ENCODE assay signal across 8 mouse cellular contexts in genomic region chrX:141475566-141476327, GRCm38 (mm10). TPM values are rescaled to one million over a fixed set of nuclear protein-coding genes. Genes with fewer than 3 reads are reported as not detected.
DNase-seq lines count a peak whose midpoint lies in the region; ATAC-seq and TF ChIP-seq lines count a peak whose summit lies in the region.

No protein-coding gene starts in this region.

- peak overlapping the region; percentile 51 for H3K4me2 ChIP-seq in forebrain, embryonic 11.5 days (ENCODE audit: low read depth, low read length, severe bottlenecking)
- H3K4me2 ChIP-seq in hindbrain, postnatal 0 days (ENCODE audit: low read depth, low read length): peak overlapping the region; percentile 66
- peak overlapping the region; percentile 53 for H3K4me2 ChIP-seq in liver, embryonic 13.5 days

- WGBS in forebrain, embryonic 11.5 days: 22% methylated on average over 14 of the region's 14 CpGs
- WGBS in hindbrain, postnatal 0 days: 23% methylated on average over 14 of the region's 14 CpGs
- 18% methylated on average over 14 of the region's 14 CpGs for WGBS in liver, embryonic 13.5 days (ENCODE audit: insufficient replicate concordance)
- WGBS in olfactory bulb, adult 2 months: 12% methylated on average over 14 of the region's 14 CpGs

- DNase-seq in adrenal gland, postnatal 10 days: peak; percentile 22
- no peak for DNase-seq in adrenal gland, adult 18-20 months (ENCODE audit: low spot score in 2 of 2)
- DNase-seq in 3134 (ENCODE audit: extremely low read depth, insufficient read length, low spot score): peak; percentile 6
- DNase-seq in forebrain, embryonic 11.5 days (ENCODE audit: low spot score): peak; percentile 50
- no peak for DNase-seq in hindbrain, postnatal 0 days (ENCODE audit: low spot score)
- DNase-seq in liver, embryonic 13.5 days: no peak
- DNase-seq in gastrocnemius, postnatal 25 days: no peak

- no peaks in the 10 kb centered on the region for H3K4me1 ChIP-seq in forebrain, embryonic 11.5 days (replicated peaks; ENCODE audit: control insufficient read depth, insufficient read depth, low read length)
- H3K4me1 ChIP-seq in hindbrain, postnatal 0 days (ENCODE audit: insufficient read depth, low read length): no peaks in the 10 kb centered on the region
- H3K4me1 ChIP-seq in liver, embryonic 13.5 days (replicated peaks): no peaks in the 10 kb centered on the region
- H3K4me1 ChIP-seq in olfactory bulb, adult 2 months (ENCODE audit: control insufficient read depth, insufficient read depth, low read length): peaks cover 2% of the 10 kb centered on the region; the same call in 1 of the 2 replicates

- H3K27ac ChIP-seq in forebrain, embryonic 11.5 days (ENCODE audit: low read depth, low read length): no peak overlapping the region
- no peak overlapping the region for H3K27ac ChIP-seq in hindbrain, postnatal 0 days
- H3K27ac ChIP-seq in liver, embryonic 13.5 days: no peak overlapping the region
- no peak overlapping the region for H3K27ac ChIP-seq in olfactory bulb, adult 2 months (ENCODE audit: insufficient read depth, low read depth, low read length)

- peak; percentile 84 for ATAC-seq in forebrain, embryonic 11.5 days (replicated peaks; ENCODE audit: low FRiP score)
- ATAC-seq in hindbrain, postnatal 0 days: peak; percentile 73
- no peak; the same call in 1 of the 2 replicates for ATAC-seq in liver, embryonic 13.5 days (ENCODE audit: low read depth)

- peaks cover 12% of the 10 kb centered on the region for H3K27me3 ChIP-seq in forebrain, embryonic 11.5 days (ENCODE audit: control insufficient read depth, insufficient read depth, low read length)
- no peaks in the 10 kb centered on the region for H3K27me3 ChIP-seq in hindbrain, postnatal 0 days (ENCODE audit: insufficient read depth, low read length)
- H3K27me3 ChIP-seq in liver, embryonic 13.5 days: peaks cover 12% of the 10 kb centered on the region

- peak overlapping the region; percentile 53 for H3K9ac ChIP-seq in forebrain, embryonic 11.5 days (ENCODE audit: low read length)
- peak overlapping the region; percentile 28; the same call in 1 of the 2 replicates for H3K9ac ChIP-seq in hindbrain, postnatal 0 days (replicated peaks; ENCODE audit: low read length)
- no peak overlapping the region for H3K9ac ChIP-seq in liver, embryonic 13.5 days

- no peak for TF ChIP-seq CTCF in hindbrain, postnatal 0 days (IDR thresholded peaks at IDR 0.05; ENCODE audit: low read depth)
- TF ChIP-seq CTCF in olfactory bulb, adult 2 months (IDR thresholded peaks at IDR 0.05; ENCODE audit: insufficient read depth, low read depth, low read length): no peak

- peak overlapping the region; percentile 37 for H3K4me3 ChIP-seq in forebrain, embryonic 11.5 days (ENCODE audit: low read depth, low read length)
- peak overlapping the region; percentile 44 for H3K4me3 ChIP-seq in hindbrain, postnatal 0 days (ENCODE audit: low read length)
- peak overlapping the region; percentile 46 for H3K4me3 ChIP-seq in liver, embryonic 13.5 days (replicated peaks)
- H3K4me3 ChIP-seq in olfactory bulb, adult 2 months (ENCODE audit: insufficient read depth, low read depth, low read length): peak overlapping the region; percentile 30

- no peak for TF ChIP-seq POLR2A in olfactory bulb, adult 2 months (IDR thresholded peaks at IDR 0.05; ENCODE audit: insufficient read depth, low read depth, low read length)

- H3K36me3 ChIP-seq in forebrain, embryonic 11.5 days (ENCODE audit: control insufficient read depth, insufficient read depth, low read length): no peaks in the 10 kb centered on the region
- no peaks in the 10 kb centered on the region for H3K36me3 ChIP-seq in hindbrain, postnatal 0 days (ENCODE audit: insufficient read depth, low read length)
- no peaks in the 10 kb centered on the region for H3K36me3 ChIP-seq in liver, embryonic 13.5 days

- no peaks in the 10 kb centered on the region for H3K9me3 ChIP-seq in forebrain, embryonic 11.5 days (ENCODE audit: control insufficient read depth, low read length)
- no peaks in the 10 kb centered on the region for H3K9me3 ChIP-seq in hindbrain, postnatal 0 days (ENCODE audit: low read length)
- H3K9me3 ChIP-seq in liver, embryonic 13.5 days (replicated peaks): no peaks in the 10 kb centered on the region

RNA-seq across cellular contexts. Expression of gene Col4a5, which starts 0.6 kb away (rescaled TPM):
- total RNA-seq in adrenal gland, postnatal 10 days (2021): 10 to 100 TPM; 29.8 to 33.4 TPM
- 1 to 10 TPM; 4.0 to 6.8 TPM for total RNA-seq in adrenal gland, adult 18-20 months (2021)
- 11.0 and 13.4 TPM in 2 replicates for polyA plus RNA-seq in forebrain, embryonic 11.5 days (2014; fragmentation: Nextera tagmentation; extraction: Ambion mirVana)
- total RNA-seq in hindbrain, postnatal 0 days (2014; rRNA removed): 31.9 and 39.4 TPM in 2 replicates
- 6.9 and 7.1 TPM in 2 replicates for polyA plus RNA-seq in hindbrain, postnatal 0 days (2015; fragmentation: Nextera tagmentation; extraction: Ambion mirVana)
- polyA plus RNA-seq in liver, embryonic 13.5 days (2015; fragmentation: Nextera tagmentation; extraction: Ambion mirVana): 0.96 and 1.1 TPM in 2 replicates
- not detected in 2 replicates for polyA plus RNA-seq in olfactory bulb, adult 2 months (2012; ENCODE audit: insufficient read depth, insufficient read length, low replicate concordance, missing spikeins)
- 1 to 10 TPM; 3.2 to 4.4 TPM for total RNA-seq in gastrocnemius, postnatal 25 days (2021)

RNA-seq across cellular contexts. Expression of gene Col4a6, which starts 1.9 kb away (rescaled TPM):
- 1 to 10 TPM; 3.9 to 5.7 TPM for total RNA-seq in adrenal gland, postnatal 10 days (2021)
- total RNA-seq in adrenal gland, adult 18-20 months (2021): 1 to 10 TPM in 1 of 2 experiments, under 1 TPM in 1; 0.93 to 1.1 TPM
- 1.4 and 1.6 TPM in 2 replicates for polyA plus RNA-seq in forebrain, embryonic 11.5 days (2014; fragmentation: Nextera tagmentation; extraction: Ambion mirVana)
- total RNA-seq in hindbrain, postnatal 0 days (2014; rRNA removed): 7.0 and 7.6 TPM in 2 replicates
- 2.2 and 2.5 TPM in 2 replicates for polyA plus RNA-seq in hindbrain, postnatal 0 days (2015; fragmentation: Nextera tagmentation; extraction: Ambion mirVana)
- 0.20 TPM in 2 replicates for polyA plus RNA-seq in liver, embryonic 13.5 days (2015; fragmentation: Nextera tagmentation; extraction: Ambion mirVana)
- not detected in 2 replicates for polyA plus RNA-seq in olfactory bulb, adult 2 months (2012; ENCODE audit: insufficient read depth, insufficient read length, low replicate concordance, missing spikeins)
- total RNA-seq in gastrocnemius, postnatal 25 days (2021): under 1 TPM; 0.11 to 0.18 TPM

Comparison
In these comparisons a context has a peak if more than half of its experiments do, and no peak if none do; other contexts are left out.
1. DNase-seq: peak in adrenal gland, postnatal 10 days (single experiment), 3134 (single experiment) and forebrain, embryonic 11.5 days (single experiment); none in adrenal gland, adult 18-20 months (0 of 2), hindbrain, postnatal 0 days (single experiment), liver, embryonic 13.5 days (single experiment) and gastrocnemius, postnatal 25 days (single experiment).
2. Peak in every context shown above with its lines, with median percentiles within 50 percentile points of each other: H3K4me2 ChIP-seq and H3K4me3 ChIP-seq.